Mouse (Mus musculus) E14TG2a.4 (cell line): ENCODE results near the gene Aldh2.

ENCODE experiments used
- CTCF ChIP-seq: conservative IDR thresholded peaks from 2 replicates; pipeline ENCODE4 v1.5.1; 2014; ENCODE audit warnings: low read length
- POU5F1 ChIP-seq: IDR thresholded peaks from 2 replicates; pipeline ENCODE4 v1.6.1; 2014; ENCODE audit warnings: low read length, borderline replicate concordance

- no peak for TF ChIP-seq CTCF
- no peak for TF ChIP-seq POU5F1
Measured at GRCm38 (mm10) chr5:121594714-121595313, 1.2 kb upstream of the Aldh2 start.
